Mouse (Mus musculus): ENCODE results near the gene Cmc1. TPM values are rescaled to one million over a fixed set of nuclear protein-coding genes. Genes with fewer than 3 reads are reported as not detected.
A peak's percentile ranks its signal among the peaks of the same experiment; 100 is the strongest.

The Cmc1 gene
- polyA plus RNA-seq, 1 experiment from 2014 or later: 46.7 TPM

DNA sequence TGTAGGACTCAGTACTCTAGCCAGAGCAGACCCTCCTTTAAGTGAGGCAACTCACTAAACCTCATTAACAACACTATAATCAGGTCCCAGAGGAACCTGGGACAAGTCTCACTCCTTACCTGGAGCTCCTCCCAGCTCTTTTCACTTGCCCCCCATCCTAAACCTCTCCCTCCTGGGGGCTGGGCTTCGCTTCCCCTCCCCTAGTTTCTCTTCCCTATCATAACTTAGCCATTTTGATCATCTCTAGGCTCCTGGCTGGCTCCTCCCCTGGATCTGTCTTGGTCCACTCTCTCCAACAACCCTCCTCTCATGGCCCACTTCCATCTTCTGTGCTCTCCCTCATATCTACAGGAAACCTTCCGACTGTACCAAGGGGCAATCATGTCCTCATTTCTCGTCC, 78.6 kb downstream of the Cmc1 start:
- H3K9me3 ChIP-seq (replicated peaks; ENCODE audit: control insufficient read depth, low read length): no peaks in the 10 kb centered on the region
- no peaks in the 10 kb centered on the region for H3K27me3 ChIP-seq (ENCODE audit: control insufficient read depth, insufficient read depth, low read length)
- WGBS: 78% methylated on average over 3 of the region's 3 CpGs
- no peak overlapping the region for H3K4me3 ChIP-seq (ENCODE audit: low read depth, low read length)
- H3K27ac ChIP-seq (replicated peaks; ENCODE audit: low read depth, low read length): no peak overlapping the region
- ATAC-seq (replicated peaks; ENCODE audit: insufficient number of reproducible peaks, low FRiP score, low TSS enrichment, low read depth) (no peak), DNase-seq (ENCODE audit: low spot score) (no peak)
- no peak overlapping the region for H3K4me2 ChIP-seq (ENCODE audit: low read depth, low read length)
- H3K4me1 ChIP-seq (ENCODE audit: control insufficient read depth, insufficient read depth, low read length): no peaks in the 10 kb centered on the region
- no peaks in the 10 kb centered on the region for H3K36me3 ChIP-seq (replicated peaks; ENCODE audit: control insufficient read depth, insufficient read depth, low read depth, low read length)
- H3K9ac ChIP-seq (replicated peaks; ENCODE audit: low read length): no peak overlapping the region

- no peak for ATAC-seq (replicated peaks; ENCODE audit: insufficient number of reproducible peaks, low FRiP score, low TSS enrichment, low read depth)
- no peak overlapping the region for H3K9ac ChIP-seq (replicated peaks; ENCODE audit: low read length)
- H3K27ac ChIP-seq (replicated peaks; ENCODE audit: low read depth, low read length): no peak overlapping the region
- no peak for DNase-seq (ENCODE audit: low spot score)
- H3K27me3 ChIP-seq (ENCODE audit: control insufficient read depth, insufficient read depth, low read length): no peaks in the 10 kb centered on the region
- no peak overlapping the region for H3K4me3 ChIP-seq (ENCODE audit: low read depth, low read length)
- 92% methylated on average over 6 of the region's 6 CpGs for WGBS
- H3K4me1 ChIP-seq (ENCODE audit: control insufficient read depth, insufficient read depth, low read length): no peaks in the 10 kb centered on the region
- H3K9me3 ChIP-seq (replicated peaks; ENCODE audit: control insufficient read depth, low read length): no peaks in the 10 kb centered on the region
- no peaks in the 10 kb centered on the region for H3K36me3 ChIP-seq (replicated peaks; ENCODE audit: control insufficient read depth, insufficient read depth, low read depth, low read length)
- H3K4me2 ChIP-seq (ENCODE audit: low read depth, low read length): no peak overlapping the region
Observed at GRCm38 (mm10) chr9:118070442-118070841, 79.5 kb downstream of the Cmc1 start.

DNA sequence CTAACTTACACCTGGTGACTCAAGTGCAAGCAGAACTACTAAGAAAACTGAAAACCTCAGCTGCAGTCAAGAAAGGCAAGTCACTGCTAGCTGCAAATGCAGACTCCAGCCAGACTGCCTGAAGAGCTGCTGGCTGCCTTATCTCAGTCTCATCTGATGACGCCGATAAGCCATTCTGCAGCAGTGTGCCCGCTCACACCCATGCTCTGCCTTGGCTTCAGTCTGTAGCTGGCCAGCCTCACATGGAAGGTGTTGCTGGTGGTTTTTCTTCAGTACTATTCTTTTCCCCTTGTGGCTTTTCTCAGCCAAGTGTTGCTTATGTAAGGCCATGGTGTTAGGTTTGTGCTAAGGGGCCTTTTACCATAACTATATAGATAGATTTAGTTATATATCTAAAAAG, 90.9 kb downstream of the Cmc1 start:
- H3K36me3 ChIP-seq (replicated peaks; ENCODE audit: control insufficient read depth, insufficient read depth, low read depth, low read length): no peaks in the 10 kb centered on the region; the same call in 1 of the 2 replicates
- ATAC-seq (replicated peaks; ENCODE audit: insufficient number of reproducible peaks, low FRiP score, low TSS enrichment, low read depth) (no peak), DNase-seq (ENCODE audit: low spot score) (no peak)
- H3K9me3 ChIP-seq (replicated peaks; ENCODE audit: control insufficient read depth, low read length): no peaks in the 10 kb centered on the region
- no peaks in the 10 kb centered on the region for H3K27me3 ChIP-seq (ENCODE audit: control insufficient read depth, insufficient read depth, low read length)
- no peak overlapping the region for H3K27ac ChIP-seq (replicated peaks; ENCODE audit: low read depth, low read length)
- no peaks in the 10 kb centered on the region for H3K4me1 ChIP-seq (ENCODE audit: control insufficient read depth, insufficient read depth, low read length)
- no peak overlapping the region for H3K4me2 ChIP-seq (ENCODE audit: low read depth, low read length)
- H3K9ac ChIP-seq (replicated peaks; ENCODE audit: low read length): no peak overlapping the region
- no peak overlapping the region for H3K4me3 ChIP-seq (ENCODE audit: low read depth, low read length)
- 88% methylated on average over 3 of the region's 3 CpGs for WGBS

GRCm38 (mm10) chr9:118053286-118053685, 96.7 kb downstream of the Cmc1 start:
- H3K27ac ChIP-seq (replicated peaks; ENCODE audit: low read depth, low read length): no peak overlapping the region
- peak; percentile 54 for DNase-seq (ENCODE audit: low spot score)
- no peak overlapping the region for H3K9ac ChIP-seq (replicated peaks; ENCODE audit: low read length)
- no peak overlapping the region for H3K4me3 ChIP-seq (ENCODE audit: low read depth, low read length)
- no peak for ATAC-seq (replicated peaks; ENCODE audit: insufficient number of reproducible peaks, low FRiP score, low TSS enrichment, low read depth)
- WGBS: 61% methylated on average over 1 of the region's 1 CpGs
- H3K27me3 ChIP-seq (ENCODE audit: control insufficient read depth, insufficient read depth, low read length): no peaks in the 10 kb centered on the region
- H3K9me3 ChIP-seq (replicated peaks; ENCODE audit: control insufficient read depth, low read length): no peaks in the 10 kb centered on the region
- H3K4me2 ChIP-seq (ENCODE audit: low read depth, low read length): no peak overlapping the region
- H3K36me3 ChIP-seq (replicated peaks; ENCODE audit: control insufficient read depth, insufficient read depth, low read depth, low read length): no peaks in the 10 kb centered on the region; the same call in 1 of the 2 replicates
- H3K4me1 ChIP-seq (ENCODE audit: control insufficient read depth, insufficient read depth, low read length): no peaks in the 10 kb centered on the region

GRCm38 (mm10) chr9:118045011-118045533, 104.9 kb downstream of the Cmc1 start:
- no peak for ATAC-seq (replicated peaks; ENCODE audit: insufficient number of reproducible peaks, low FRiP score, low TSS enrichment, low read depth)
- 83% methylated on average over 1 of the region's 1 CpGs for WGBS
- Histone ChIP-seq H3K4me3 (ENCODE audit: low read depth, low read length) (no peak overlapping the region), H3K9me3 (replicated peaks; ENCODE audit: control insufficient read depth, low read length) (no peaks in the 10 kb centered on the region), H3K27me3 (ENCODE audit: control insufficient read depth, insufficient read depth, low read length) (no peaks in the 10 kb centered on the region), H3K4me2 (ENCODE audit: low read depth, low read length) (no peak overlapping the region), H3K4me1 (ENCODE audit: control insufficient read depth, insufficient read depth, low read length) (no peaks in the 10 kb centered on the region), H3K9ac (replicated peaks; ENCODE audit: low read length) (no peak overlapping the region), H3K27ac (replicated peaks; ENCODE audit: low read depth, low read length) (no peak overlapping the region), H3K36me3 (replicated peaks; ENCODE audit: control insufficient read depth, insufficient read depth, low read depth, low read length) (no peaks in the 10 kb centered on the region; the same call in 1 of the 2 replicates)
- no peak for DNase-seq (ENCODE audit: low spot score)

GRCm38 (mm10) chr9:118043581-118043980, 106.4 kb downstream of the Cmc1 start:
- Histone ChIP-seq H3K9me3 (replicated peaks; ENCODE audit: control insufficient read depth, low read length) (no peaks in the 10 kb centered on the region), H3K36me3 (replicated peaks; ENCODE audit: control insufficient read depth, insufficient read depth, low read depth, low read length) (no peaks in the 10 kb centered on the region; the same call in 1 of the 2 replicates), H3K4me3 (ENCODE audit: low read depth, low read length) (no peak overlapping the region), H3K9ac (replicated peaks; ENCODE audit: low read length) (no peak overlapping the region), H3K27ac (replicated peaks; ENCODE audit: low read depth, low read length) (no peak overlapping the region), H3K27me3 (ENCODE audit: control insufficient read depth, insufficient read depth, low read length) (no peaks in the 10 kb centered on the region), H3K4me2 (ENCODE audit: low read depth, low read length) (no peak overlapping the region), H3K4me1 (ENCODE audit: control insufficient read depth, insufficient read depth, low read length) (no peaks in the 10 kb centered on the region)
- DNase-seq (ENCODE audit: low spot score) (no peak), ATAC-seq (replicated peaks; ENCODE audit: insufficient number of reproducible peaks, low FRiP score, low TSS enrichment, low read depth) (no peak)
- whole genome bisulfite sequencing: 94% methylated on average over 3 of the region's 3 CpGs

GRCm38 (mm10) chr9:118042738-118043137, 107.2 kb downstream of the Cmc1 start:
- Histone ChIP-seq H3K36me3 (replicated peaks; ENCODE audit: control insufficient read depth, insufficient read depth, low read depth, low read length) (no peaks in the 10 kb centered on the region; the same call in 1 of the 2 replicates), H3K27ac (replicated peaks; ENCODE audit: low read depth, low read length) (no peak overlapping the region), H3K27me3 (ENCODE audit: control insufficient read depth, insufficient read depth, low read length) (no peaks in the 10 kb centered on the region), H3K4me3 (ENCODE audit: low read depth, low read length) (no peak overlapping the region), H3K4me1 (ENCODE audit: control insufficient read depth, insufficient read depth, low read length) (no peaks in the 10 kb centered on the region), H3K4me2 (ENCODE audit: low read depth, low read length) (no peak overlapping the region), H3K9me3 (replicated peaks; ENCODE audit: control insufficient read depth, low read length) (no peaks in the 10 kb centered on the region), H3K9ac (replicated peaks; ENCODE audit: low read length) (no peak overlapping the region)
- DNase-seq (ENCODE audit: low spot score) (no peak), ATAC-seq (replicated peaks; ENCODE audit: insufficient number of reproducible peaks, low FRiP score, low TSS enrichment, low read depth) (no peak)
- WGBS: 91% methylated on average over 4 of the region's 4 CpGs

DNA sequence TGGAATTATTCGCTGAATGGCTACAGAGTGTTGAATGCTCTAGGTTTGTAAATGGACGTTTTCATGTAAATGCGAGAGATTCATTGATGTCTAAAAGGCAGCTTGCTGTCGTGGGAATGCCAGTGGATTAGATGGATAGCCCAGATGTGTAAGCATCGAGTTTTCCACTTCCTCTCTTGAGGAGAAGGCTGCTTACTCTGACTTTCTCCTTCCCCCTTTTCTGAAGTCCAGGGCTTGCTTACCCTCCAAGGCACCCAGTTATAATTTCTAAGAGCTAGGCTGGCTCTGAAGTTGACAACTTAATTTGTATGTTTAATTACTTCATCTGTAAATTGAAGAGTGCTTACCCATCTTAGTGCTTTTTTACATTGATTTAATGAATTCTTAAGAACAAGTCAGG, 108.3 kb downstream of the Cmc1 start:
- no peak overlapping the region for H3K9ac ChIP-seq (replicated peaks; ENCODE audit: low read length)
- WGBS: 35% methylated on average over 5 of the region's 5 CpGs
- DNase-seq (ENCODE audit: low spot score): peak; percentile 2

More for the DNA sequence above, 108.3 kb downstream of the Cmc1 start:
- Histone ChIP-seq H3K4me2 (ENCODE audit: low read depth, low read length) (peak overlapping the region; percentile 61), H3K4me1 (ENCODE audit: control insufficient read depth, insufficient read depth, low read length) (no peaks in the 10 kb centered on the region), H3K4me3 (ENCODE audit: low read depth, low read length) (peak overlapping the region; percentile 80), H3K27me3 (ENCODE audit: control insufficient read depth, insufficient read depth, low read length) (no peaks in the 10 kb centered on the region), H3K27ac (replicated peaks; ENCODE audit: low read depth, low read length) (no peak overlapping the region), H3K9me3 (replicated peaks; ENCODE audit: control insufficient read depth, low read length) (no peaks in the 10 kb centered on the region), H3K36me3 (replicated peaks; ENCODE audit: control insufficient read depth, insufficient read depth, low read depth, low read length) (no peaks in the 10 kb centered on the region)
- ATAC-seq (replicated peaks; ENCODE audit: insufficient number of reproducible peaks, low FRiP score, low TSS enrichment, low read depth): no peak
